6 mouse cellular contexts compared by ENCODE assay signal in the genomic region with DNA sequence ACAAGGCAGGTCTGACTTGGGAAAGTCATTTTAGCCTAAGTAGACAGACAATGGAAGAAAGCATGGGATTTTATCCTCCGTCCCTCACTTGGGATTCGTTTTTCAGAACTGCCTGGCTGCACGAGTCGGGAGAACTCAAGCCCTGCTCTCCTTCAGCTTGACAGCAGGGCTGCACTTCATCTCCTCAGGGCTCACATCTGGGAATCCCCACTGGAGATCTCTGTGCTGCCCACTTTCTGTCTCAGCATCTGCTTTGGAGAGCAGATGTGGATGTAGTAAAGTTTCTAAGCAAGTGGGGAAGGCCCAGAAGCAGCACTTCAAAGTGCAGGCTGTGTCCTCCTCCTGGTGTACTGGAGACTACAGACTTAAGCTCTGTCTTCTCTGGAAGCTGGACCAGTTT. TPM values are rescaled to one million over a fixed set of nuclear protein-coding genes. Genes with fewer than 3 reads are reported as not detected.
A peak's percentile ranks its signal among the peaks of the same experiment; 100 is the strongest.
DNase-seq lines count a peak whose midpoint lies in the region; ATAC-seq lines count a peak whose summit lies in the region.
"Not testable (repeated sequence)": the region's sequence is repeated elsewhere in the genome, so short reads cannot be mapped to it uniquely, and the experiment has no call there.

No protein-coding gene starts in this region.

- not testable (repeated sequence) for H3K9ac ChIP-seq in embryonic facial prominence, embryonic 14.5 days (ENCODE audit: low read depth, low read length); embryonic facial prominence, embryonic 15.5 days; intestine, embryonic 15.5 days; intestine, embryonic 16.5 days (ENCODE audit: low read depth, low read length); stomach, embryonic 14.5 days (replicated peaks; ENCODE audit: low read depth, low read length); stomach, embryonic 16.5 days (ENCODE audit: low read length)

- H3K27me3 ChIP-seq in embryonic facial prominence, embryonic 14.5 days (replicated peaks; ENCODE audit: control insufficient read depth, insufficient read depth, low read length); embryonic facial prominence, embryonic 15.5 days; intestine, embryonic 15.5 days (replicated peaks); intestine, embryonic 16.5 days (replicated peaks; ENCODE audit: control insufficient read depth, insufficient read depth, low read length); stomach, embryonic 14.5 days (ENCODE audit: control insufficient read depth, insufficient read depth, low read length); stomach, embryonic 16.5 days (ENCODE audit: control insufficient read depth, insufficient read depth, low read length): not testable (repeated sequence)

- H3K4me1 ChIP-seq in embryonic facial prominence, embryonic 14.5 days (ENCODE audit: control insufficient read depth, insufficient read depth, low read length); intestine, embryonic 15.5 days (replicated peaks); intestine, embryonic 16.5 days (ENCODE audit: control insufficient read depth, insufficient read depth, low read length); stomach, embryonic 14.5 days (ENCODE audit: control insufficient read depth, insufficient read depth, low read length); stomach, embryonic 16.5 days (ENCODE audit: control insufficient read depth, insufficient read depth, low read length): not testable (repeated sequence)
- peaks cover 12% of the 10 kb centered on the region; the same call in 1 of the 2 replicates for H3K4me1 ChIP-seq in embryonic facial prominence, embryonic 15.5 days

- WGBS in embryonic facial prominence, embryonic 14.5 days = no CpG with 5 or more reads among the region's 4 CpGs
- no CpG with 5 or more reads among the region's 4 CpGs for WGBS in embryonic facial prominence, embryonic 15.5 days
- no CpG with 5 or more reads among the region's 4 CpGs for WGBS in intestine, embryonic 15.5 days
- WGBS in intestine, embryonic 16.5 days = no CpG with 5 or more reads among the region's 4 CpGs
- no CpG with 5 or more reads among the region's 4 CpGs for WGBS in stomach, embryonic 14.5 days
- WGBS in stomach, embryonic 16.5 days = no CpG with 5 or more reads among the region's 4 CpGs

- peak; percentile 56; the same call in 1 of the 2 replicates for ATAC-seq in embryonic facial prominence, embryonic 14.5 days (ENCODE audit: low read depth)
- peak; percentile 67 for ATAC-seq in embryonic facial prominence, embryonic 15.5 days (ENCODE audit: insufficient number of reproducible peaks, low FRiP score, low TSS enrichment, low read depth)
- peak; percentile 67 for ATAC-seq in intestine, embryonic 15.5 days
- ATAC-seq in intestine, embryonic 16.5 days = peak; percentile 67
- ATAC-seq in stomach, embryonic 14.5 days (ENCODE audit: insufficient number of reproducible peaks, insufficient read depth, low FRiP score, low read depth) = peak; percentile 46; the same call in 1 of the 2 replicates
- ATAC-seq in stomach, embryonic 16.5 days (ENCODE audit: insufficient read depth, low FRiP score) = peak; percentile 52; the same call in 1 of the 2 replicates

- not testable (repeated sequence) for H3K9me3 ChIP-seq in embryonic facial prominence, embryonic 14.5 days (ENCODE audit: control insufficient read depth, low read length); embryonic facial prominence, embryonic 15.5 days (replicated peaks); intestine, embryonic 15.5 days; intestine, embryonic 16.5 days (ENCODE audit: control insufficient read depth, low read length); stomach, embryonic 14.5 days (ENCODE audit: control insufficient read depth, low read depth, low read length); stomach, embryonic 16.5 days (replicated peaks; ENCODE audit: control insufficient read depth, low read length)

- not testable (repeated sequence) for H3K4me3 ChIP-seq in embryonic facial prominence, embryonic 14.5 days (ENCODE audit: low read depth, low read length); embryonic facial prominence, embryonic 15.5 days (replicated peaks); intestine, embryonic 15.5 days (replicated peaks); intestine, embryonic 16.5 days (ENCODE audit: low read length); stomach, embryonic 14.5 days (ENCODE audit: low read depth, low read length); stomach, embryonic 16.5 days (replicated peaks; ENCODE audit: low read length)

- H3K36me3 ChIP-seq in embryonic facial prominence, embryonic 14.5 days (ENCODE audit: control insufficient read depth, insufficient read depth, low read length); embryonic facial prominence, embryonic 15.5 days; intestine, embryonic 15.5 days; intestine, embryonic 16.5 days (ENCODE audit: control insufficient read depth, insufficient read depth, low read length); stomach, embryonic 14.5 days (ENCODE audit: control insufficient read depth, insufficient read depth, low read length); stomach, embryonic 16.5 days (ENCODE audit: control insufficient read depth, insufficient read depth, low read length): not testable (repeated sequence)

- not testable (repeated sequence) for H3K4me2 ChIP-seq in embryonic facial prominence, embryonic 14.5 days (ENCODE audit: low read depth, low read length); embryonic facial prominence, embryonic 15.5 days (replicated peaks); intestine, embryonic 15.5 days (replicated peaks); intestine, embryonic 16.5 days (ENCODE audit: low read depth, low read length); stomach, embryonic 14.5 days (replicated peaks; ENCODE audit: low read depth, low read length); stomach, embryonic 16.5 days (ENCODE audit: low read depth, low read length)

- H3K27ac ChIP-seq in embryonic facial prominence, embryonic 14.5 days (replicated peaks; ENCODE audit: low read depth, low read length); embryonic facial prominence, embryonic 15.5 days (replicated peaks); intestine, embryonic 15.5 days; intestine, embryonic 16.5 days (ENCODE audit: low read length); stomach, embryonic 14.5 days (ENCODE audit: low read length); stomach, embryonic 16.5 days (ENCODE audit: low read length): not testable (repeated sequence)

- DNase-seq in embryonic facial prominence, embryonic 14.5 days (ENCODE audit: low spot score) = not testable (repeated sequence)

RNA-seq across cellular contexts. Expression of a gene that starts 29.4 kb away (rescaled TPM):
- polyA plus RNA-seq in embryonic facial prominence, embryonic 14.5 days (2014; fragmentation: Nextera tagmentation; extraction: Ambion mirVana) = 107 and 118 TPM in 2 replicates
- 96.8 and 103 TPM in 2 replicates for polyA plus RNA-seq in embryonic facial prominence, embryonic 15.5 days (2015; fragmentation: Nextera tagmentation; extraction: Ambion mirVana)
- 87.5 and 106 TPM in 2 replicates for polyA plus RNA-seq in intestine, embryonic 15.5 days (2015; fragmentation: Nextera tagmentation; extraction: Ambion mirVana)
- 73.5 and 76.6 TPM in 2 replicates for polyA plus RNA-seq in intestine, embryonic 16.5 days (2015; fragmentation: Nextera tagmentation; extraction: Ambion mirVana)
- 101 and 108 TPM in 2 replicates for polyA plus RNA-seq in stomach, embryonic 14.5 days (2014; fragmentation: Nextera tagmentation; extraction: Ambion mirVana)
- polyA plus RNA-seq in stomach, embryonic 16.5 days (2015; fragmentation: Nextera tagmentation; extraction: Ambion mirVana) = 74.7 and 88.7 TPM in 2 replicates
